Mouse (Mus musculus): ENCODE measurements around the gene Kmt5c. TPM values are rescaled to one million over a fixed set of nuclear protein-coding genes. Genes with fewer than 3 reads are reported as not detected.

Gene Kmt5c
- 17.6 TPM for polyA plus RNA-seq (2014; fragmentation: Illumina TruSeq; extraction: RNeasy Lipid Tissue Mini Kit (QIAGEN cat#74804); ENCODE audit: insufficient read depth, low read depth, low replicate concordance)

GRCm38 (mm10) chr7:4739544-4740275, at the start of gene Kmt5c:
TSS of gene Kmt5c (plus strand) at chr7:4740115.

GRCm38 (mm10) chr7:4690387-4690786, 49.5 kb upstream of the Kmt5c start, which contains the start of gene Brsk1:
TSS of gene Brsk1 (plus strand) at chr7:4690604.

GRCm38 (mm10) chr7:4725169-4725568, 14.7 kb upstream of the Kmt5c start, which contains the start of gene Tmem150b:
TSS of gene Tmem150b (minus strand) at chr7:4725249.

GRCm38 (mm10) chr7:4752821-4753570, 13.1 kb downstream of the Kmt5c start, which contains the start of gene Cox6b2:
TSS of gene Cox6b2 (minus strand) at chr7:4753094.

GRCm38 (mm10) chr7:4771202-4771601, 31.3 kb downstream of the Kmt5c start, which contains the start of gene Fam71e2:
TSS of gene Fam71e2 (minus strand) at chr7:4771302.

GRCm38 (mm10) chr7:4782759-4783158, 42.8 kb downstream of the Kmt5c start, which contains the start of the genes Il11 and Tmem190:
TSS of gene Il11 (minus strand) at chr7:4782859.
TSS of gene Tmem190 (plus strand) at chr7:4782937.

GRCm38 (mm10) chr7:4789436-4789935, 49.6 kb downstream of the Kmt5c start, which contains the start of gene Tmem238:
TSS of gene Tmem238 (minus strand) at chr7:4789656.

GRCm38 (mm10) chr7:4792278-4793212, 52.6 kb downstream of the Kmt5c start, which contains the start of gene Rpl28:
TSS of gene Rpl28 (plus strand) at chr7:4792874.

Other genes starting within 250 kb of the Kmt5c start
- 87.5 TPM for gene Ppp1r12c, start 238.4 kb upstream of the Kmt5c start, polyA plus RNA-seq (2014; fragmentation: Illumina TruSeq; extraction: RNeasy Lipid Tissue Mini Kit (QIAGEN cat#74804); ENCODE audit: insufficient read depth, low read depth, low replicate concordance)
- gene Tnnt1, start 223.7 kb upstream of the Kmt5c start, polyA plus RNA-seq (2014; fragmentation: Illumina TruSeq; extraction: RNeasy Lipid Tissue Mini Kit (QIAGEN cat#74804); ENCODE audit: insufficient read depth, low read depth, low replicate concordance): 4.2 TPM
- 179 TPM for gene Tnni3, start 215.9 kb upstream of the Kmt5c start, polyA plus RNA-seq (2014; fragmentation: Illumina TruSeq; extraction: RNeasy Lipid Tissue Mini Kit (QIAGEN cat#74804); ENCODE audit: insufficient read depth, low read depth, low replicate concordance)
- 5.0 TPM for gene Dnaaf3, start 207.7 kb upstream of the Kmt5c start, polyA plus RNA-seq (2014; fragmentation: Illumina TruSeq; extraction: RNeasy Lipid Tissue Mini Kit (QIAGEN cat#74804); ENCODE audit: insufficient read depth, low read depth, low replicate concordance)
- 10.7 TPM for gene Syt5, start 192.6 kb upstream of the Kmt5c start, polyA plus RNA-seq (2014; fragmentation: Illumina TruSeq; extraction: RNeasy Lipid Tissue Mini Kit (QIAGEN cat#74804); ENCODE audit: insufficient read depth, low read depth, low replicate concordance)
- 0.21 TPM for gene Ptprh, start 136.1 kb upstream of the Kmt5c start, polyA plus RNA-seq (2014; fragmentation: Illumina TruSeq; extraction: RNeasy Lipid Tissue Mini Kit (QIAGEN cat#74804); ENCODE audit: insufficient read depth, low read depth, low replicate concordance)
- gene Tmem86b, start 108.7 kb upstream of the Kmt5c start, polyA plus RNA-seq (2014; fragmentation: Illumina TruSeq; extraction: RNeasy Lipid Tissue Mini Kit (QIAGEN cat#74804); ENCODE audit: insufficient read depth, low read depth, low replicate concordance): 2.6 TPM
- 37.5 TPM for gene Ppp6r1, start 81.1 kb upstream of the Kmt5c start, polyA plus RNA-seq (2014; fragmentation: Illumina TruSeq; extraction: RNeasy Lipid Tissue Mini Kit (QIAGEN cat#74804); ENCODE audit: insufficient read depth, low read depth, low replicate concordance)
- gene Hspbp1, start 55.0 kb upstream of the Kmt5c start, polyA plus RNA-seq (2014; fragmentation: Illumina TruSeq; extraction: RNeasy Lipid Tissue Mini Kit (QIAGEN cat#74804); ENCODE audit: insufficient read depth, low read depth, low replicate concordance): 36.3 TPM
- gene Brsk1, start 49.5 kb upstream of the Kmt5c start, polyA plus RNA-seq (2014; fragmentation: Illumina TruSeq; extraction: RNeasy Lipid Tissue Mini Kit (QIAGEN cat#74804); ENCODE audit: insufficient read depth, low read depth, low replicate concordance): 1.5 TPM
- gene Tmem150b, start 14.9 kb upstream of the Kmt5c start, polyA plus RNA-seq (2014; fragmentation: Illumina TruSeq; extraction: RNeasy Lipid Tissue Mini Kit (QIAGEN cat#74804); ENCODE audit: insufficient read depth, low read depth, low replicate concordance): 1.7 TPM
- 80.5 TPM for gene Cox6b2, start 13.0 kb downstream of the Kmt5c start, polyA plus RNA-seq (2014; fragmentation: Illumina TruSeq; extraction: RNeasy Lipid Tissue Mini Kit (QIAGEN cat#74804); ENCODE audit: insufficient read depth, low read depth, low replicate concordance)
- gene Fam71e2, start 31.2 kb downstream of the Kmt5c start, polyA plus RNA-seq (2014; fragmentation: Illumina TruSeq; extraction: RNeasy Lipid Tissue Mini Kit (QIAGEN cat#74804); ENCODE audit: insufficient read depth, low read depth, low replicate concordance): not detected
- 0.53 TPM for gene Il11, start 42.7 kb downstream of the Kmt5c start, polyA plus RNA-seq (2014; fragmentation: Illumina TruSeq; extraction: RNeasy Lipid Tissue Mini Kit (QIAGEN cat#74804); ENCODE audit: insufficient read depth, low read depth, low replicate concordance)
- gene Tmem190, start 42.8 kb downstream of the Kmt5c start, polyA plus RNA-seq (2014; fragmentation: Illumina TruSeq; extraction: RNeasy Lipid Tissue Mini Kit (QIAGEN cat#74804); ENCODE audit: insufficient read depth, low read depth, low replicate concordance): not detected
- 8.3 TPM for gene Tmem238, start 49.5 kb downstream of the Kmt5c start, polyA plus RNA-seq (2014; fragmentation: Illumina TruSeq; extraction: RNeasy Lipid Tissue Mini Kit (QIAGEN cat#74804); ENCODE audit: insufficient read depth, low read depth, low replicate concordance)
- 809 TPM for gene Rpl28, start 52.8 kb downstream of the Kmt5c start, polyA plus RNA-seq (2014; fragmentation: Illumina TruSeq; extraction: RNeasy Lipid Tissue Mini Kit (QIAGEN cat#74804); ENCODE audit: insufficient read depth, low read depth, low replicate concordance)
- gene Ube2s, start 72.5 kb downstream of the Kmt5c start, polyA plus RNA-seq (2014; fragmentation: Illumina TruSeq; extraction: RNeasy Lipid Tissue Mini Kit (QIAGEN cat#74804); ENCODE audit: insufficient read depth, low read depth, low replicate concordance): 128 TPM
- gene Shisa7, start 104.6 kb downstream of the Kmt5c start, polyA plus RNA-seq (2014; fragmentation: Illumina TruSeq; extraction: RNeasy Lipid Tissue Mini Kit (QIAGEN cat#74804); ENCODE audit: insufficient read depth, low read depth, low replicate concordance): 0.48 TPM
- gene Isoc2b, start 130.1 kb downstream of the Kmt5c start, polyA plus RNA-seq (2014; fragmentation: Illumina TruSeq; extraction: RNeasy Lipid Tissue Mini Kit (QIAGEN cat#74804); ENCODE audit: insufficient read depth, low read depth, low replicate concordance): 15.3 TPM
- gene Isoc2a, start 137.0 kb downstream of the Kmt5c start, polyA plus RNA-seq (2014; fragmentation: Illumina TruSeq; extraction: RNeasy Lipid Tissue Mini Kit (QIAGEN cat#74804); ENCODE audit: insufficient read depth, low read depth, low replicate concordance): 15.4 TPM
- not detected for gene Gm36210, start 166.4 kb downstream of the Kmt5c start, polyA plus RNA-seq (2014; fragmentation: Illumina TruSeq; extraction: RNeasy Lipid Tissue Mini Kit (QIAGEN cat#74804); ENCODE audit: insufficient read depth, low read depth, low replicate concordance)
- gene Zfp628, start 175.1 kb downstream of the Kmt5c start, polyA plus RNA-seq (2014; fragmentation: Illumina TruSeq; extraction: RNeasy Lipid Tissue Mini Kit (QIAGEN cat#74804); ENCODE audit: insufficient read depth, low read depth, low replicate concordance): 3.6 TPM
- gene Nat14, start 181.9 kb downstream of the Kmt5c start, polyA plus RNA-seq (2014; fragmentation: Illumina TruSeq; extraction: RNeasy Lipid Tissue Mini Kit (QIAGEN cat#74804); ENCODE audit: insufficient read depth, low read depth, low replicate concordance): 6.2 TPM
- 1.6 TPM for gene Ssc5d, start 185.7 kb downstream of the Kmt5c start, polyA plus RNA-seq (2014; fragmentation: Illumina TruSeq; extraction: RNeasy Lipid Tissue Mini Kit (QIAGEN cat#74804); ENCODE audit: insufficient read depth, low read depth, low replicate concordance)
- gene Sbk2, start 224.3 kb downstream of the Kmt5c start, polyA plus RNA-seq (2014; fragmentation: Illumina TruSeq; extraction: RNeasy Lipid Tissue Mini Kit (QIAGEN cat#74804); ENCODE audit: insufficient read depth, low read depth, low replicate concordance): 3.0 TPM
- 4.7 TPM for gene Sbk3, start 231.1 kb downstream of the Kmt5c start, polyA plus RNA-seq (2014; fragmentation: Illumina TruSeq; extraction: RNeasy Lipid Tissue Mini Kit (QIAGEN cat#74804); ENCODE audit: insufficient read depth, low read depth, low replicate concordance)

All from lung, adult 10 weeks (tissue).